ENCODE assay signal across 15 mouse cellular contexts in the genomic region with DNA sequence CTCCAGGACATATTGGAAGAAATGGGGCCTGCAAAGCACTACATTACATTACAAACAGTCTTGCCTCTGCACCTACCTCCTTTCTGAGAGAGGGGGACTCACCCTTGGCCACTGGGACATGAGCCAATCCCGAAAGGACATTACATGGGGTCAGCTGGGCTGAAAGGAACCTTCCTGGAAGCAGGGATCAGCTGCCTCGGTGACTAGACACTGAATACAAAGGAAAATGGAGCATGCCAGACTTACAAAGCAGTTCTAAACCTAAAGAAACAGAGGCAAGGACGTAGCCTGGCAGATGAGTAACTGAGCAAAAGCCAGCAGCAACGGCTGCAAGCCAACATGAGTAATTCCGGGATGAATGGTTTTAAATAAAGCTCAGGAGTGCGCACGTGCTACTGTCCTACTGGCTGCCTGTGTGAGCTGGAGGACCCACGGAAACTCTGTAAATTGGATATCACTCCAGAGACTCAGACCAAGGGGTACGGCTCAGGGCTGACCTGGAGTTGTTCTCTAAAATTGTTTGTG.
A peak's percentile ranks its signal among the peaks of the same experiment; 100 is the strongest.
DNase-seq lines count a peak whose midpoint lies in the region.
"Had no signal": no experiment of that assay in that cellular context is flagged by ENCODE, and none has a peak within 500 bp of the region (broad histone marks: within the 10 kb centered on the region; RNA-seq: fewer than 3 reads in every experiment).

No protein-coding gene starts in this region.

- intact Hi-C loops in left cerebral cortex, postnatal 25 days (cut with DNase I) = no loop called here
- intact Hi-C loops in left cerebral cortex, postnatal 10 days (cut with DNase I) = no loop called here

- peak; percentile 6 to 13 for DNase-seq in frontal cortex, postnatal 36 days (ENCODE audit: low spot score in 2 of 2)
- no peak for DNase-seq in frontal cortex, postnatal 10 days (ENCODE audit: low spot score in 2 of 2)
- peak; percentile 10 to 65 for DNase-seq in left cerebral cortex, postnatal 25 days (ENCODE audit: low spot score in 2 of 2)
- DNase-seq in left cerebral cortex, postnatal 10 days (ENCODE audit: extremely low spot score in 1 of 2, low spot score in 2 of 2) = no peak
- peak; percentile 17 for DNase-seq in right cerebral cortex, postnatal 25 days
- DNase-seq in right cerebral cortex, adult 18-20 months = no peak
- no peak for DNase-seq in adrenal gland, postnatal 36 days
- DNase-seq: adrenal gland, adult 2 months; cerebellum, adult 8-10 months; gastrocnemius, postnatal 36 days; heart, adult 2 months; heart, postnatal 14 days; kidney, adult 11 months; kidney, postnatal 36 days; layer of hippocampus, postnatal 36 days had no signal

Comparison
In these comparisons a context has a peak if more than half of its experiments do, and no peak if none do; other contexts are left out.
1. DNase-seq: peak in frontal cortex, postnatal 36 days (2 of 2), left cerebral cortex, postnatal 25 days (2 of 2) and right cerebral cortex, postnatal 25 days (single experiment); none in frontal cortex, postnatal 10 days (0 of 2), left cerebral cortex, postnatal 10 days (0 of 2), right cerebral cortex, adult 18-20 months (single experiment) and adrenal gland, postnatal 36 days (0 of 2).